15 mouse cellular contexts compared by ENCODE assay signal in genomic region chr12:52834074-52834473, GRCm38 (mm10).
DNase-seq lines count a peak whose midpoint lies in the region; ATAC-seq and TF ChIP-seq lines count a peak whose summit lies in the region.
"Had no signal": no experiment of that assay in that cellular context is flagged by ENCODE, and none has a peak within 500 bp of the region (broad histone marks: within the 10 kb centered on the region; RNA-seq: fewer than 3 reads in every experiment).

No protein-coding gene starts in this region.

- peak overlapping the region; percentile 66 for H3K27ac ChIP-seq in forebrain, embryonic 11.5 days (ENCODE audit: low read depth, low read length)
- H3K27ac ChIP-seq in forebrain, embryonic 16.5 days (ENCODE audit: low read length) = no peak overlapping the region
- peak overlapping the region; percentile 83; the same call in 1 of the 2 replicates for H3K27ac ChIP-seq in neural tube, embryonic 13.5 days (replicated peaks)
- peak overlapping the region; percentile 76; the same call in 1 of the 2 replicates for H3K27ac ChIP-seq in hindbrain, postnatal 0 days

- ATAC-seq in forebrain, embryonic 11.5 days (replicated peaks; ENCODE audit: low FRiP score) = 0 out of 2 replicates have a peak, but pooled peaks have one; percentile 22
- ATAC-seq in forebrain, embryonic 16.5 days = no peak
- no peak for ATAC-seq in neural tube, embryonic 13.5 days (ENCODE audit: low read depth)
- no peak for ATAC-seq in hindbrain, postnatal 0 days
- ATAC-seq in frontal cortex, adult (ENCODE audit: low TSS enrichment) = no peak

- H3K4me3 ChIP-seq in forebrain, embryonic 11.5 days (ENCODE audit: low read depth, low read length) = no peak overlapping the region
- H3K4me3 ChIP-seq in forebrain, embryonic 16.5 days (replicated peaks; ENCODE audit: low read length) = no peak overlapping the region
- no peak overlapping the region for H3K4me3 ChIP-seq in neural tube, embryonic 13.5 days
- no peak overlapping the region for H3K4me3 ChIP-seq in hindbrain, postnatal 0 days (ENCODE audit: low read length)
- H3K4me3 ChIP-seq: embryonic facial prominence, embryonic 13.5 days; limb, embryonic 15.5 days; lung, embryonic 15.5 days had no signal

- 20% methylated on average over 10 of the region's 10 CpGs for WGBS in forebrain, embryonic 11.5 days
- WGBS in forebrain, embryonic 16.5 days = 19% methylated on average over 10 of the region's 10 CpGs
- WGBS in neural tube, embryonic 13.5 days = 49% methylated on average over 10 of the region's 10 CpGs
- 30% methylated on average over 10 of the region's 10 CpGs for WGBS in hindbrain, postnatal 0 days

- H3K9ac ChIP-seq in forebrain, embryonic 11.5 days (ENCODE audit: low read length) = no peak overlapping the region
- no peak overlapping the region for H3K9ac ChIP-seq in forebrain, embryonic 16.5 days (replicated peaks; ENCODE audit: low read depth, low read length)
- H3K9ac ChIP-seq in neural tube, embryonic 13.5 days = no peak overlapping the region
- H3K9ac ChIP-seq in hindbrain, postnatal 0 days (replicated peaks; ENCODE audit: low read length) = no peak overlapping the region
- H3K9ac ChIP-seq: limb, embryonic 15.5 days; lung, embryonic 15.5 days had no signal

- H3K4me2 ChIP-seq in forebrain, embryonic 11.5 days (ENCODE audit: low read depth, low read length, severe bottlenecking) = 0 out of 2 replicates have a peak overlapping the region, but pooled peaks have one; percentile 15
- H3K4me2 ChIP-seq in forebrain, embryonic 16.5 days (ENCODE audit: low read length) = no peak overlapping the region
- H3K4me2 ChIP-seq in neural tube, embryonic 13.5 days = no peak overlapping the region
- H3K4me2 ChIP-seq in hindbrain, postnatal 0 days (ENCODE audit: low read depth, low read length) = no peak overlapping the region
- H3K4me2 ChIP-seq: limb, embryonic 15.5 days; lung, embryonic 15.5 days had no signal

- TF ChIP-seq CTCF in hindbrain, postnatal 0 days (IDR thresholded peaks at IDR 0.05; ENCODE audit: low read depth) = no peak

- H3K4me1 ChIP-seq in forebrain, embryonic 11.5 days (replicated peaks; ENCODE audit: control insufficient read depth, insufficient read depth, low read length) = peaks cover 23% of the 10 kb centered on the region; the same call in 1 of the 2 replicates
- H3K4me1 ChIP-seq in forebrain, embryonic 16.5 days (replicated peaks; ENCODE audit: control insufficient read depth, insufficient read depth, low read length) = peaks cover 38% of the 10 kb centered on the region
- peaks cover 49% of the 10 kb centered on the region for H3K4me1 ChIP-seq in neural tube, embryonic 13.5 days (replicated peaks)
- H3K4me1 ChIP-seq in hindbrain, postnatal 0 days (ENCODE audit: insufficient read depth, low read length) = peaks cover 13% of the 10 kb centered on the region; the same call in 1 of the 2 replicates

- no peaks in the 10 kb centered on the region for H3K36me3 ChIP-seq in forebrain, embryonic 11.5 days (ENCODE audit: control insufficient read depth, insufficient read depth, low read length)
- H3K36me3 ChIP-seq in forebrain, embryonic 16.5 days (ENCODE audit: control insufficient read depth, insufficient read depth) = no peaks in the 10 kb centered on the region
- peaks cover 5% of the 10 kb centered on the region; the same call in 1 of the 2 replicates for H3K36me3 ChIP-seq in neural tube, embryonic 13.5 days
- no peaks in the 10 kb centered on the region for H3K36me3 ChIP-seq in hindbrain, postnatal 0 days (ENCODE audit: insufficient read depth, low read length)
- H3K36me3 ChIP-seq: embryonic facial prominence, embryonic 13.5 days; limb, embryonic 15.5 days; lung, embryonic 15.5 days had no signal

- H3K9me3 ChIP-seq in forebrain, embryonic 11.5 days (ENCODE audit: control insufficient read depth, low read length) = no peaks in the 10 kb centered on the region
- no peaks in the 10 kb centered on the region for H3K9me3 ChIP-seq in forebrain, embryonic 16.5 days (ENCODE audit: control insufficient read depth, low read length)
- no peaks in the 10 kb centered on the region for H3K9me3 ChIP-seq in neural tube, embryonic 13.5 days
- H3K9me3 ChIP-seq in hindbrain, postnatal 0 days (ENCODE audit: low read length) = no peaks in the 10 kb centered on the region
- H3K9me3 ChIP-seq: embryonic facial prominence, embryonic 13.5 days; limb, embryonic 15.5 days; lung, embryonic 15.5 days had no signal

- no peaks in the 10 kb centered on the region for H3K27me3 ChIP-seq in forebrain, embryonic 11.5 days (ENCODE audit: control insufficient read depth, insufficient read depth, low read length)
- no peaks in the 10 kb centered on the region for H3K27me3 ChIP-seq in forebrain, embryonic 16.5 days (replicated peaks; ENCODE audit: control insufficient read depth, insufficient read depth, low read length)
- no peaks in the 10 kb centered on the region for H3K27me3 ChIP-seq in neural tube, embryonic 13.5 days
- H3K27me3 ChIP-seq in hindbrain, postnatal 0 days (ENCODE audit: insufficient read depth, low read length) = no peaks in the 10 kb centered on the region
- H3K27me3 ChIP-seq: embryonic facial prominence, embryonic 13.5 days; limb, embryonic 15.5 days; lung, embryonic 15.5 days had no signal

- no peak for DNase-seq in forebrain, embryonic 11.5 days (ENCODE audit: low spot score)
- no peak for DNase-seq in neural tube, embryonic 10.5 days (ENCODE audit: extremely low spot score, low spot score)
- no peak for DNase-seq in hindbrain, postnatal 0 days (ENCODE audit: low spot score)
- no peak for DNase-seq in kidney, adult 8-10 months
- DNase-seq in adipocyte (ENCODE audit: low spot score) = no peak
- DNase-seq: B cell, adult 2 months; cerebellum, adult 2 months; kidney, adult 11 months; kidney, postnatal 4 days had no signal
